Mouse (Mus musculus) kidney, embryonic 15.5 days (tissue): ENCODE data around the gene 2010111I01Rik. TPM values are rescaled to one million over a fixed set of nuclear protein-coding genes. Genes with fewer than 3 reads are reported as not detected.

ENCODE experiments used
- ATAC-seq: fragments of 200-750 bp; cut with Nextera tagmentation; replicated peaks from 2 replicates; pipeline ENCODE4 v1.8.0; 2017; ENCODE audit warnings: moderate TSS enrichment; ENCODE audit not compliant: low FRiP score
- H3K27ac ChIP-seq: fragments of 300-500 bp; sonication (generic); 2 replicates; pipeline ENCODE4 v1.5.1; 2015; ENCODE audit warnings: mild to moderate bottlenecking, inconsistent platforms
- H3K27me3 ChIP-seq: fragments of 300-500 bp; sonication (generic); 2 replicates; pipeline ENCODE4 v1.6.1; 2015; ENCODE audit warnings: inconsistent platforms
- H3K36me3 ChIP-seq: fragments of 300-500 bp; sonication (generic); 2 replicates; pipeline ENCODE4 v1.6.1; 2015; ENCODE audit warnings: inconsistent platforms
- H3K4me1 ChIP-seq: fragments of 300-500 bp; sonication (generic); 2 replicates; pipeline ENCODE4 v1.6.1; 2015; ENCODE audit warnings: inconsistent platforms
- H3K4me2 ChIP-seq: fragments of 300-500 bp; sonication (generic); 2 replicates; pipeline ENCODE4 v1.6.1; 2015; ENCODE audit warnings: moderate library complexity, mild to moderate bottlenecking, inconsistent platforms
- H3K4me3 ChIP-seq: fragments of 300-500 bp; sonication (generic); replicated peaks from 2 replicates; pipeline ENCODE4 v1.5.1; 2015; ENCODE audit warnings: mild to moderate bottlenecking, inconsistent platforms
- H3K9ac ChIP-seq: fragments of 300-500 bp; sonication (generic); 2 replicates; pipeline ENCODE4 v1.6.1; 2015; ENCODE audit warnings: mild to moderate bottlenecking, inconsistent platforms
- H3K9me3 ChIP-seq: fragments of 300-500 bp; sonication (generic); replicated peaks from 2 replicates; pipeline ENCODE4 v1.6.1; 2016; ENCODE audit warnings: inconsistent platforms
- WGBS: fragments of 180-500 bp; shearing (Covaris S2); methylation state at CpG from one replicate; pipeline ENCODE4 v1.1.7; 2015; ENCODE audit warnings: mixed read lengths; 5-methylcytosine and 5-hydroxymethylcytosine counted together
- polyA plus RNA-seq: library from polyadenylated mRNA; unstranded; fragments of >200 nt; fragmentation: Nextera tagmentation; extraction: Ambion mirVana; gene quantifications from 2 replicates; pipeline ENCODE4 v1.2.1, GENCODE M21; 2015

2010111I01Rik gene
- polyA plus RNA-seq, 1 experiment from 2014 or later = 128 TPM

GRCm38 (mm10) chr13:63324978-63325848 lies 360.5 kb downstream of the 2010111I01Rik start:
- no peaks in the 10 kb centered on the region for H3K9me3 ChIP-seq
- no peak overlapping the region for H3K4me2 ChIP-seq
- no peaks in the 10 kb centered on the region for H3K27me3 ChIP-seq
- H3K27ac ChIP-seq = peak overlapping the region; percentile 77
- peaks cover 3% of the 10 kb centered on the region; the same call in 1 of the 2 replicates for H3K36me3 ChIP-seq
- peaks cover 45% of the 10 kb centered on the region for H3K4me1 ChIP-seq
- no peak overlapping the region for H3K9ac ChIP-seq
- H3K4me3 ChIP-seq = no peak overlapping the region
- no peak for ATAC-seq
- WGBS = 72% methylated on average over 10 of the region's 10 CpGs

GRCm38 (mm10) chr13:63326015-63326414 lies 361.3 kb downstream of the 2010111I01Rik start:
- H3K27me3 ChIP-seq = no peaks in the 10 kb centered on the region
- no peak overlapping the region for H3K4me2 ChIP-seq
- no peaks in the 10 kb centered on the region for H3K9me3 ChIP-seq
- H3K4me3 ChIP-seq = no peak overlapping the region
- H3K4me1 ChIP-seq = peaks cover 50% of the 10 kb centered on the region
- peaks cover 3% of the 10 kb centered on the region; the same call in 1 of the 2 replicates for H3K36me3 ChIP-seq
- H3K27ac ChIP-seq = no peak overlapping the region
- ATAC-seq = no peak
- H3K9ac ChIP-seq = no peak overlapping the region
- 88% methylated on average over 2 of the region's 2 CpGs for WGBS

DNA sequence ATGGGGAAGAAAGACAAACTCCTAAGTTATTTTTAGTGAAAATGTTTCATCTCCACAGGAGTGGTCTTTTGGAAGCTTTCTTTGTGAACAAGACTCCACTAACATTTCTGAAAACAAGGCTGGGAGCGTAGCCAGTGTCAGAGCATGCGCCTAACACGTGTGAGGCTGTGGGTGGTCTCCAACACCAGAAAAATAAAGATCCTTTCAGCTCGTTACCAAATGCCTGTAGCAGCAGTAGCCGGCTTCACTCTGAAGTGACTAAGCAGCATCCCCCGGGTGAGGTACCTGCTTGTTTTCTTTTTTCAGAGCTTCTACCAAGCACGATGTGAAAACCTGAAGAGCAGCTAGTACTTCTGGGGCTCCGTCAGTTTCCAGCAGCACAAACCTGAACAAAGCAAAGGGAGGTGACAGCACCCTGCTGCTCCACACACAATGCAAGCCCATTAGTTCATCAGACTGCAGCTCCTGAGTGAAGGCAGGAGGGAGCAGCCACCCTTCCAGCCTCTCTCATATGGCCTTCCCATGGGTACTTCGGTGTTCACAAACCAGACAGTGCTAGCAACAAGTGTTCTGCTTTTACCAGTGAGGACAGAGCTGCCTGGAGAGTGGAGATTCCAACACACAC lies 365.7 kb downstream of the 2010111I01Rik start:
- Histone ChIP-seq H3K27me3 (no peaks in the 10 kb centered on the region), H3K9ac (no peak overlapping the region), H3K27ac (no peak overlapping the region), H3K4me2 (no peak overlapping the region), H3K9me3 (no peaks in the 10 kb centered on the region), H3K36me3 (0 out of 2 replicates have a peak, but pooled peaks cover 3% of the 10 kb centered on the region), H3K4me3 (no peak overlapping the region), H3K4me1 (peaks cover 16% of the 10 kb centered on the region)
- whole genome bisulfite sequencing = 43% methylated on average over 9 of the region's 9 CpGs
- ATAC-seq = no peak

- ATAC-seq = no peak
- H3K4me1 ChIP-seq = peaks cover 24% of the 10 kb centered on the region
- H3K4me3 ChIP-seq = no peak overlapping the region
- H3K27me3 ChIP-seq = no peaks in the 10 kb centered on the region
- 42% methylated on average over 4 of the region's 4 CpGs for WGBS
- H3K9me3 ChIP-seq = no peaks in the 10 kb centered on the region
- no peak overlapping the region for H3K4me2 ChIP-seq
- 0 out of 2 replicates have a peak, but pooled peaks cover 3% of the 10 kb centered on the region for H3K36me3 ChIP-seq
- no peak overlapping the region for H3K9ac ChIP-seq
- no peak overlapping the region for H3K27ac ChIP-seq
Observed at GRCm38 (mm10) chr13:63331379-63331778, 366.7 kb downstream of the 2010111I01Rik start.

GRCm38 (mm10) chr13:63332576-63333300 lies 368.0 kb downstream of the 2010111I01Rik start:
- Histone ChIP-seq H3K36me3 (0 out of 2 replicates have a peak, but pooled peaks cover 3% of the 10 kb centered on the region), H3K27me3 (no peaks in the 10 kb centered on the region), H3K27ac (no peak overlapping the region), H3K4me3 (no peak overlapping the region), H3K4me2 (no peak overlapping the region), H3K4me1 (peaks cover 36% of the 10 kb centered on the region), H3K9ac (no peak overlapping the region), H3K9me3 (no peaks in the 10 kb centered on the region)
- WGBS = 41% methylated on average over 4 of the region's 4 CpGs
- ATAC-seq = no peak

DNA sequence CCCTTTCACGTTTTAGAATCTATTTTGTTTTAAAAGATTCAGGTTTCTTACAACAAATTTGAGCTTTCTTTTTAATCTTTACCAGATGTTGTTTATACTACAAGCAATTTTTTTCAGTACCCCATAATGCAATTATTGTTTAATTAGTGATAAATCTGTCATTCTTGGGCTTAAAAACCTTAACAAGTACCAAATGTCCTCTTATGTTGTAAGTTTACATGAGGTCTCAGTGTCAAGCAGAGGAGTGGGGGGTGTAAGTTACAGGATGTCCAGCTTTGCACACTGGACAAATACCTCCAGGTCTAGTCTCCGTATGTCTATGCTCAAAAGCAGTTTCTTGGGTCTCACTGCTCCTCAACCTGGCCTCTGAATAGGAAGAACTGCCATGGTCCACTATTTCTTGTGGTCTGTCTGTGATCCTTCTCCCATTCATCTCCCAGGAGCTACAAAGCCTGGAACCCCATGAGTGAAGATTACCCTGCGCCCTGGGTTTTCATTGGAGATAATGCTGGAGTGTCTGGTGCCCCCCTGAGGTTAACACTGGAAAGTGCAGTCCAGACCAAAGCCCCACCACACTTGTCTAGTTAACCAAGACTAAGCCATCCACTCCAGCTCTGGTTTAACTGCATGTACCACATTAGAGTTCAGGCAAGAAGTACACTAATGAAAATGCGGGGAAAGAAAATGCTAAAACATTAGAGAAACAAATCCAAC lies 370.9 kb downstream of the 2010111I01Rik start:
- no peaks in the 10 kb centered on the region for H3K27me3 ChIP-seq

GRCm38 (mm10) chr13:63336335-63336734 lies 371.6 kb downstream of the 2010111I01Rik start:
- Histone ChIP-seq H3K9ac (no peak overlapping the region), H3K4me3 (no peak overlapping the region), H3K27me3 (no peaks in the 10 kb centered on the region), H3K4me1 (peaks cover 29% of the 10 kb centered on the region), H3K4me2 (no peak overlapping the region), H3K9me3 (no peaks in the 10 kb centered on the region), H3K27ac (peak overlapping the region; percentile 49), H3K36me3 (no peaks in the 10 kb centered on the region)
- ATAC-seq = no peak
- WGBS = 59% methylated on average over 7 of the region's 7 CpGs

More for the DNA sequence above, 370.9 kb downstream of the 2010111I01Rik start:
- no peak for ATAC-seq
- no peak overlapping the region for H3K9ac ChIP-seq
- H3K4me2 ChIP-seq = no peak overlapping the region
- H3K9me3 ChIP-seq = no peaks in the 10 kb centered on the region
- no peak overlapping the region for H3K4me3 ChIP-seq
- peaks cover 30% of the 10 kb centered on the region for H3K4me1 ChIP-seq
- H3K27ac ChIP-seq = peak overlapping the region; percentile 49; the same call in 1 of the 2 replicates
- WGBS = 55% methylated on average over 4 of the region's 4 CpGs
- no peaks in the 10 kb centered on the region for H3K36me3 ChIP-seq

DNA sequence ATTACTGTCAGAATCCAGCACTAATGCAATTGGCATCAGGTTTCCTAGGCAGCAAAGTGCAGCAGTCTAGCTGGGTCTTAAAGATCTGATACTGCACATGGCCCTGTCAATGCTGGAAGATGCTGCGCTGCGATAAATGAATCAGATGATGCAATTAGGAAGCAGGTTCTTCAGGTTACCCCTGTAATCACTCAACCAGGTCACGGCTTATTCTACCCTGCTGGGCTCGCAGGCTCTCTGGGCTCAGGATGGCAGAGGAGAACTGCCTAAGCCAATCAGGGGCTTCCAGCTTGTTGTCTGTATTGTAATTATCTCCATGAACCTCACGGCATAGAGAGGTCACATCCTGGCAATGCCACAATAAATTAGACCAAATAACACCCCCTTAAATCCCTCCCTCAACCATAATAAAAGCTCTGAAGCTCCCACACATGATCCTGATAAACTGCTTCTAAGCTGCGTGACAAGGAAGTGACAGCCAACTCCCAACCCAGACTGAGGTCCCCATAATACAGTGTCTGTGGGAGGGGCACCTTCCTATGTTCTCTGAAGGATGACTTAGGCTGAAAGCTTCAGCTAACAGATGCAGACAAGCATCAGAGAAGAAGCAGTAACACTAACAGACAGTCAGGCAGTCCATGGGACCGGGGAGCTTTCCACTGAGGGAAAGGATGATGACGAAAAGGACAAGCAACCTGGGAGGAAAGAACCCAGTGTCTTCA lies 372.7 kb downstream of the 2010111I01Rik start:
- WGBS = 16% methylated on average over 8 of the region's 8 CpGs
- Histone ChIP-seq H3K27me3 (no peaks in the 10 kb centered on the region), H3K9me3 (no peaks in the 10 kb centered on the region), H3K36me3 (no peaks in the 10 kb centered on the region), H3K27ac (peak overlapping the region; percentile 9; the same call in 1 of the 2 replicates), H3K9ac (no peak overlapping the region), H3K4me1 (peaks cover 29% of the 10 kb centered on the region), H3K4me2 (no peak overlapping the region; the same call in 1 of the 2 replicates), H3K4me3 (no peak overlapping the region)
- peak; percentile 79 for ATAC-seq

DNA sequence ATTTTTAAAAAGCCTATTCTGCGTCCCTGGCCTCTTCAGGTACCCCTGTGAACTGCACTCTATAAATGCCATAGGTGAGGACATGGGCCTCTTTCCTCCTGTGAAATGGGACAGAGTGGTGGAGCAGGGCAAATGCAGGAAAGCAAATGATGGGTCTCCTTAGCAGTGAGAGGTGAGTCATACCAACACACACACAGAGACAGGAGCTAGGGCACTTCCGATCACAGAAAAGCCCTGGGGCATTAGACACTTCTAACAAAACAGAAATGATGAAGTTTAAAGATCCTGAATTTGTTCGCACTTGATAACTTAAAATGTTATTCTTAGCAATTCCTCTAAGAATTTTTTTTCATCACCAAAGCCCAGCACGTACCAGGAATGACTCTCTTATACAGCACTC lies 375.3 kb downstream of the 2010111I01Rik start:
- Histone ChIP-seq H3K4me1 (peaks cover 24% of the 10 kb centered on the region), H3K4me3 (no peak overlapping the region), H3K36me3 (no peaks in the 10 kb centered on the region; the same call in 1 of the 2 replicates), H3K4me2 (no peak overlapping the region), H3K9me3 (no peaks in the 10 kb centered on the region), H3K27ac (no peak overlapping the region), H3K27me3 (no peaks in the 10 kb centered on the region), H3K9ac (no peak overlapping the region)
- 87% methylated on average over 4 of the region's 4 CpGs for WGBS
- ATAC-seq = no peak

GRCm38 (mm10) chr13:63342781-63343180 lies 378.1 kb downstream of the 2010111I01Rik start:
- H3K4me3 ChIP-seq = no peak overlapping the region
- WGBS = 88% methylated on average over 2 of the region's 2 CpGs
- no peak overlapping the region for H3K9ac ChIP-seq
- H3K9me3 ChIP-seq = no peaks in the 10 kb centered on the region
- ATAC-seq = no peak
- no peak overlapping the region for H3K4me2 ChIP-seq
- H3K4me1 ChIP-seq = peaks cover 1% of the 10 kb centered on the region
- H3K27ac ChIP-seq = no peak overlapping the region
- no peaks in the 10 kb centered on the region; the same call in 1 of the 2 replicates for H3K36me3 ChIP-seq
- H3K27me3 ChIP-seq = no peaks in the 10 kb centered on the region

DNA sequence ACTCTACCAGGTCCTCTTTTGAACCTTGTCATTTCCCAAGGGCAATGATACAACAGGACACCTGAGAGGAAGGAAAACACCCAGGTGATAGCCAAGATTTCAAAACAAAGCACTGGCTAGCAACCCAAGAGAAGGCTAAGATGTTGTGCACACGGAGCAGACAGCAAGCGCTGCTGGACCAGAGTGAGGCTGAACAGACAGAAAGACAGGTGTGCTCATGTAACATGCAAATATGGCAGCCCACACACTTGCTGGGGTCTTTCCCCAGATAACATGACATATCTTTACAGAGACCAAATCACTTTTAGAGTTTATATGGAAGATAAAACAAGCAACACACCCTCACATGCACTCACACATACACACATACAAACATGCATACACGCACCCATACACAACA lies 379.8 kb downstream of the 2010111I01Rik start:
- no peaks in the 10 kb centered on the region; the same call in 1 of the 2 replicates for H3K36me3 ChIP-seq
- no peak overlapping the region for H3K9ac ChIP-seq
- H3K9me3 ChIP-seq = no peaks in the 10 kb centered on the region
- ATAC-seq = no peak
- 97% methylated on average over 3 of the region's 3 CpGs for WGBS
- no peak overlapping the region for H3K4me2 ChIP-seq
- no peaks in the 10 kb centered on the region for H3K27me3 ChIP-seq
- no peak overlapping the region for H3K4me3 ChIP-seq
- H3K27ac ChIP-seq = no peak overlapping the region
- no peaks in the 10 kb centered on the region for H3K4me1 ChIP-seq
